Mouse (Mus musculus) splenic B cell, adult 2 months (primary cell): Measurements from ENCODE around the gene Ano6.

Experiments used
- DNase-seq: peaks from one replicate; pipeline ENCODE4 v3.0.0-alpha.2; 2011; ENCODE audit warnings: low read depth, low spot score
- H3K27me3 ChIP-seq: 2 replicates; pipeline ENCODE4 v1.6.1; 2012; ENCODE audit warnings: mild to moderate bottlenecking, low read length, moderate library complexity, mixed read lengths; ENCODE audit not compliant: control insufficient read depth, poor library complexity, insufficient read depth, severe bottlenecking
- H3K36me3 ChIP-seq: 2 replicates; pipeline ENCODE4 v1.6.1; 2012; ENCODE audit warnings: mild to moderate bottlenecking, low read length, moderate library complexity, mixed read lengths; ENCODE audit not compliant: control insufficient read depth, poor library complexity, insufficient read depth, severe bottlenecking

The Ano6 gene

GRCm38 (mm10) chr15:95885953-95886820 lies 95.5 kb downstream of the Ano6 start:
- H3K36me3 ChIP-seq: no peaks in the 10 kb centered on the region
- H3K27me3 ChIP-seq: no peaks in the 10 kb centered on the region
- DNase-seq: no peak

- Histone ChIP-seq H3K36me3 (no peaks in the 10 kb centered on the region), H3K27me3 (no peaks in the 10 kb centered on the region)
- peak; percentile 33 for DNase-seq
These were observed 96.7 kb downstream of the Ano6 start for GRCm38 (mm10) chr15:95887365-95887764.

DNA sequence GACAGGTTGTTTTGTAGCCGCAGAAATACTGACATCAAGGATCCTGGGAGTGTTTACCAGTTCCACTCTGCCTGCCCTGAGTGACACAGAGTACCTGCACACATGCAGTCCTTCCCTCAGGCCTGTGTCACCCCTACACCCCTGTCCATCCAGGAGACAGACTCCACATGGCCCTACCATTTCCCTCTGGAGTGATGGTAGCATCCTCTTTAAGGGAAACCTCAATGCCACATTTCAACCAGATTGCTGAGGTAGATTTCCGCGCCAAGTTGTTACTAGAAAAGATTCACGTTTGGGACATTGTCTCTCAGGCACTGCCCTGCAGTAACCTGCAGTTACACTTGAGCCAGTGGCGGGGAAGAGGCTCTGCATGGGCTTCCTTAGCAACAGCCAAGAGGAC lies 97.9 kb downstream of the Ano6 start:
- DNase-seq: no peak
- no peaks in the 10 kb centered on the region for H3K27me3 ChIP-seq
- no peaks in the 10 kb centered on the region for H3K36me3 ChIP-seq

DNA sequence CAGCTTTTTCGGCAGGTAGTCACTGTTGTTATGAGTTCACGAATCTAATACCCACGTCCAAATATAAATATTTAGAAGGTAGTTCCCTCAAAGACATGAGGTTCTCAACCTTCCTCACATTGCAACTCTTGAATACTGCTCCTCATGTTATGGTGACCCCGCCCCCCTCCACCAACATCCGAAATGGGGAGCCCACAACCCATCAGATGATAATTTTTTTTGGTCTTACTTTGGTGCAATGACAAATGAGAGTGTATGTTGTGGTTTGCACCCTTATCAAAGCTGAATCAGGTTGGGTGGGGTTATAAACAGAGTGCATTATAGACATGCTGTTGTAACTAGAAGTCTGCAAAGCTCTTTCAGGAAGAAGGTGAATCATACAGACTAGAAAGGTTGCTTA lies 99.7 kb downstream of the Ano6 start:
- DNase-seq: no peak
- Histone ChIP-seq H3K36me3 (no peaks in the 10 kb centered on the region), H3K27me3 (no peaks in the 10 kb centered on the region)

DNA sequence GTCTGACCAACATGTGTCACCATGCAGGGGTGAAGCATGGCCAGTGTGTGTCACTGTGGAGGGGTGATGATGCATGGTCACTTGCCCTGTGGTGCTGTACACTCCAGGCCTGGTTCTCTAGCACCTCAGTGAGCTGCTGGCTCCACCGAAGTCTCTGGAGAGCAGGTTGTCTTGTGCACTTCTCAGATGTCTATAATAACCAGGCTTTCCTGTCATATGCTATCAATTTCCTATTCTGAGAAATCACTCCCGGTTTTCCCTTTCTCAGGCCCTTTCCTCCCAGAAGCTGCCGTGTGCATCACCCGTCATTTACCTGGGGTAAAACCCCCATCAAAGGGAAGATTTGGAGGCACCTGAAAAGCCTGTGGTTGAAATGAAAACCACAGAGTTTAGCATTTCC lies 101.5 kb downstream of the Ano6 start:
- Histone ChIP-seq H3K36me3 (no peaks in the 10 kb centered on the region), H3K27me3 (no peaks in the 10 kb centered on the region)
- DNase-seq: no peak

- H3K36me3 ChIP-seq: no peaks in the 10 kb centered on the region
- DNase-seq: no peak
- no peaks in the 10 kb centered on the region for H3K27me3 ChIP-seq
These were observed 102.3 kb downstream of the Ano6 start for GRCm38 (mm10) chr15:95892929-95893328.

DNA sequence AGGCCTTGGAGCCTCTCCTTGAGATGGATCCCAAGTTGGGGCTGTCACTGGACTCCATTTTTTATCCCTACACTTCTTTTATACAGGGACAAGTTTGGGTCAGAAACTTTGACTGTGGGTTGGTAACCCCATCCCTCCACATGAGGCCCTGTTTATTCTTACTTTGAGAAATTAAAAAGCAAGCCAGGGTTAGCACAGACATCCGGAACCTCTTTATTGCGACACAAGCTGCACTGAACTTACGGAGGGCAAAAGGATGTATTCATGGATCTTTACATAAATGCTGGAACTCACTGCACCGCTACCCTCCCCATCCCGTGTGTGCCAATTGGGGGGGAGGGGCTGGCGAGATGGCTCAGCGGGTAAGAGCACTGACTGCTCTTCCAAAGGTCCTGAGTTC lies 105.1 kb downstream of the Ano6 start:
- H3K36me3 ChIP-seq: no peaks in the 10 kb centered on the region
- DNase-seq: no peak

DNA sequence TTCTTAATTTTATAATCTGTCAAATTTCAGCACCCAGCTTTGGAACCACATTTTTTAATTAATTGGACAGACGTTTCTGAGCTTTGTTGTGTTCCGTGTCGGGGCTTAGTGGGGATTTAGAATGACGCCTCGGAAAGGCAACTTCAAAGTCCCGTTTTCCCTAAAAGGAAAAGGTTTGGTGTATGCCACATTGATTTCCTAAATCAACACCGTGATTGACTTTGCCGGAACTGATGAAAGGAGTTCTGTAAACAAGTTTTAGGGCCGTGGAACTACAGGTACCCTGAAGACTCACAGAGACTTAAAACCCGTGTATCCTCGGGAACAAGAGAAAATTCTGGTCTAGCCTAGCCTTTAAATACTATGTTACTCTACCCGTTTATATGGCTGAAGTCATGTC lies 107.0 kb downstream of the Ano6 start:
- H3K27me3 ChIP-seq: no peaks in the 10 kb centered on the region
- H3K36me3 ChIP-seq: no peaks in the 10 kb centered on the region
- no peak for DNase-seq

More for the DNA sequence above, 105.1 kb downstream of the Ano6 start:
- H3K27me3 ChIP-seq: no peaks in the 10 kb centered on the region

DNA sequence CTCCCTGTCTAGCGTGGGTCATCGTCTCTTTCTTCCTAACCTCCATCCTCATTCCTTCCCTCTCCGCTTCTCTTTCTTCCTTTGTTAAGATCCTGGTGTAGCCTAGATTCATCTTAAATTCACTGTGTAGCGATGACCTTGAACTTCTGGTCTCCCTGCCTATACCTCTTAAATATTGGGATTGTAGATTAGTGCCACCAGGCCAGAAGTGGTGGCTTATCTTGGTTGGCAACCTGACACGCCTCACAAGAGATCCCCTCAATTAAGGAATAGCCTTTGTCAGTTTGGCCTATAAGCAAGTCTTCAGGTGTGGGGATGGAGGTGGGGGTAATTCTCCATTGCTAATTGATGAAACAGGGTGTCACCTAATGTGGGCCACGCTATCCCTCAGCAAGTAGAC lies 107.8 kb downstream of the Ano6 start:
- no peak for DNase-seq
- no peaks in the 10 kb centered on the region for H3K36me3 ChIP-seq

DNA sequence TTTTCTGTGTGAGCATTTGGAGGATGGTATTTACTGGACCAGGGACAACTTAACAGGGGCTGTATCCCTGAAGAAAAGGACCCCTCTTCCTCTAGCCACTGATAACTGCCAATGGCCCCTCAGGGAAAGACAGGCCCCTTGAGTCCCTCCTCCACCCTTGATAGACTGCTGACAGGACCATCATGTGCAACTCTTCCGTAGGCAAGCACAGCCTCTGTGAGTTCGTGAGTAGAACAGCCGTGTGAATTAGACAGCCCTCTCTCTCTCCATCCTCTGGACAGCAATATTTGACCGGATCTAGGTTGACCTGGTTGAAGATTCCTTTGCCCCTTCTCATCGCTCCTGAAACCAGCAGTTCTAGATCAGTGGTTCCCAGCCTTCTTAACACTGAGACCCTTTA lies 111.8 kb downstream of the Ano6 start:
- no peak for DNase-seq
- H3K36me3 ChIP-seq: no peaks in the 10 kb centered on the region
- no peaks in the 10 kb centered on the region for H3K27me3 ChIP-seq

More for the DNA sequence above, 107.8 kb downstream of the Ano6 start:
- no peaks in the 10 kb centered on the region for H3K27me3 ChIP-seq

DNA sequence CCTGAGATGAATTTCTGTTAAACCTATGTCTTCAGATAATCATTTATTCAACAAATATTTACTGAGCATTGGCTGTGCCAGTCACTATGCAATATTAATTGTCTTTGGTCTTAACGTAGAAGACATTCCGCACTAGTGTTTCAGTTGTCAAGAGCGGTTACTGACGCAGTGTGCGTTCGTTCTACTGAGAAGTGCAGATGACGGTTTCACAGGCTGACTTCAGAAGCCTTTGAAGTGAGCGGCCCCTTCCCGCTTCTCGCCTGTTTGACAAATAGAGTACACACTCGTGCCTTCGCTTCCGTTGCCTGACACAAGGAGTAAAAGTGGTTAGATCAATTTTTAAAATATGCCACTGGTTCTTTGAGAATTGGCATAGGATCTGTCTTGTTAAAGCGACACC lies 113.6 kb downstream of the Ano6 start:
- peak; percentile 40 for DNase-seq
- no peaks in the 10 kb centered on the region for H3K36me3 ChIP-seq

GRCm38 (mm10) chr15:95906017-95906749 lies 115.5 kb downstream of the Ano6 start:
- DNase-seq: peak; percentile 80

More for the DNA sequence above, 113.6 kb downstream of the Ano6 start:
- H3K27me3 ChIP-seq: no peaks in the 10 kb centered on the region

GRCm38 (mm10) chr15:95906891-95907290 lies 116.2 kb downstream of the Ano6 start:
- no peaks in the 10 kb centered on the region for H3K36me3 ChIP-seq
- H3K27me3 ChIP-seq: no peaks in the 10 kb centered on the region
- DNase-seq: peak; percentile 42

More at GRCm38 (mm10) chr15:95906017-95906749, 115.5 kb downstream of the Ano6 start:
- Histone ChIP-seq H3K36me3 (no peaks in the 10 kb centered on the region), H3K27me3 (no peaks in the 10 kb centered on the region)

- DNase-seq: no peak
- H3K27me3 ChIP-seq: no peaks in the 10 kb centered on the region
These were observed 116.7 kb downstream of the Ano6 start for GRCm38 (mm10) chr15:95907337-95907736.

GRCm38 (mm10) chr15:95907909-95908308 lies 117.3 kb downstream of the Ano6 start:
- no peak for DNase-seq
- Histone ChIP-seq H3K36me3 (0 out of 2 replicates have a peak, but pooled peaks cover 2% of the 10 kb centered on the region), H3K27me3 (no peaks in the 10 kb centered on the region)

More at GRCm38 (mm10) chr15:95907337-95907736, 116.7 kb downstream of the Ano6 start:
- H3K36me3 ChIP-seq: 0 out of 2 replicates have a peak, but pooled peaks cover under 1% of the 10 kb centered on the region
